Mouse (Mus musculus) ES-E14 (cell line): Measurements from ENCODE around the gene Crisp1. TPM values are rescaled to one million over a fixed set of nuclear protein-coding genes. Genes with fewer than 3 reads are reported as not detected.

Experiments used
- DNase-seq: peaks from one replicate; pipeline ENCODE4 v3.0.0-alpha.2; 2013; ENCODE audit warnings: low read depth, low spot score
- H3K27ac ChIP-seq: 2 replicates; pipeline ENCODE4 v1.5.1; 2012; ENCODE audit warnings: low read depth, mild to moderate bottlenecking, low read length, moderate library complexity, mixed read lengths; ENCODE audit not compliant: poor library complexity, insufficient read depth, severe bottlenecking
- H3K36me3 ChIP-seq: 2 replicates; pipeline ENCODE4 v1.6.1; 2012; ENCODE audit warnings: mild to moderate bottlenecking, low read length, moderate library complexity, mixed read lengths; ENCODE audit not compliant: control insufficient read depth, poor library complexity, insufficient read depth, severe bottlenecking
- H3K4me1 ChIP-seq, 2 experiments: fragments of 150-350 bp in 1 of 2; sonication (generic) in 1 of 2; 2 replicates each; pipeline ENCODE4 v1.6.1; 2012; ENCODE audit warnings: low read length in 2 of 2, mild to moderate bottlenecking in 1 of 2, mixed read lengths in 1 of 2; ENCODE audit not compliant: control insufficient read depth in 2 of 2, insufficient read depth in 2 of 2, poor library complexity in 1 of 2
- H3K4me3 ChIP-seq, 2 experiments: fragments of 150-350 bp in 1 of 2; sonication (generic) in 1 of 2; 2 replicates each; pipeline ENCODE4 v1.5.1; 2012; ENCODE audit warnings: low read length in 2 of 2, low read depth in 1 of 2, mild to moderate bottlenecking in 1 of 2, mixed read lengths in 1 of 2; ENCODE audit not compliant: insufficient read depth in 1 of 2, poor library complexity in 1 of 2, severe bottlenecking in 1 of 2
- H3K9ac ChIP-seq: 2 replicates; pipeline ENCODE4 v1.6.1; 2012; ENCODE audit warnings: low read depth, mild to moderate bottlenecking, low read length, mixed read lengths; ENCODE audit not compliant: poor library complexity, insufficient read depth, severe bottlenecking
- H3K9me3 ChIP-seq: fragments of 150-350 bp; sonication (generic); 2 replicates; pipeline ENCODE4 v1.6.1; 2012; ENCODE audit warnings: low read depth, mild to moderate bottlenecking, low read length; ENCODE audit not compliant: control insufficient read depth, insufficient read depth
- CHD2 ChIP-seq: IDR thresholded peaks from 2 replicates; pipeline ENCODE4 v1.6.1; 2014; ENCODE audit warnings: mild to moderate bottlenecking, low read depth, low read length, inconsistent platforms
- MAFK ChIP-seq: IDR thresholded peaks from 2 replicates; pipeline ENCODE4 v1.6.1; 2014; ENCODE audit warnings: mild to moderate bottlenecking, low read depth, low read length, inconsistent platforms; ENCODE audit not compliant: insufficient read depth
- ZC3H11A ChIP-seq: IDR thresholded peaks from 2 replicates; pipeline ENCODE4 v1.6.1; 2012; ENCODE audit warnings: low read depth, mild to moderate bottlenecking, inconsistent platforms, low read length, borderline replicate concordance
- ZNF384 ChIP-seq: IDR thresholded peaks from 2 replicates; pipeline ENCODE4 v1.6.1; 2012; ENCODE audit warnings: low read depth, low read length, inconsistent platforms
- in situ Hi-C, 2 experiments: fragments of 600-800 bp; cut with MboI; formaldehyde crosslinking; loops; one replicate each; pipeline ENCODE4 v1.15.1; 2025; ENCODE audit warnings: low sequenced_read_pairs in 2 of 2, inconsistent platforms in 1 of 2; ENCODE audit not compliant: unreplicated experiment in 2 of 2
- total RNA-seq: library from RNA; depleted of rRNA; stranded (reverse); fragments of 300-350 nt; gene quantifications from 2 replicates; pipeline ENCODE4 v1.2.3, GENCODE M21; 2012; rRNA removed

Crisp1 gene
- total RNA-seq, 1 experiment = 0.94 TPM

DNA sequence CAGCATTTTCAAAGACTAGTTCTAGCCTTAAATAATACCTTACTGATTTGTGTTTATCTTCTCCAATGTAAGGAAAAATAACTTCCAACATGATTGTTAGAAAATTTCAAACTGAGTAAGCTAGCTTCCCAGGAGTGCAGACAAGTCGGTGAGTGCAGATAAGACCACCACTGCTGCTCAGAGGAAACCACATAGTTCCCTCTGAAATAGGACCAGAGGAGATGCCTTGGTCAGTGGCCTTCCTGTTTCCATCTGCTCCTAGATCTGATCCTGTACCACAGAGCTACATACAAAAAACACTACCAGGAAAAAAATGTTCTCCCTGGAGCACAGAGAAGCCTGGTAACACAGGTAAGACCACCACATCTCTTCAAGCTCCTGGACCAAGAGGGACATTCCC is 66.5 kb downstream of the Crisp1 start:
- no peak for DNase-seq
- Histone ChIP-seq H3K36me3 (no peaks in the 10 kb centered on the region), H3K4me1 (no peaks in the 10 kb centered on the region), H3K27ac (no peak overlapping the region), H3K9me3 (no peaks in the 10 kb centered on the region), H3K9ac (no peak overlapping the region), H3K4me3 (no peak overlapping the region)
- TF ChIP-seq MAFK = no peak
- no peak for TF ChIP-seq CHD2
- no peak for TF ChIP-seq ZNF384
- no peak for TF ChIP-seq ZC3H11A
- in situ Hi-C loops = no loop called here

Other genes starting within 250 kb of the Crisp1 start
- not detected in 2 replicates for gene AC192777.2, start 223.8 kb downstream of the Crisp1 start, total RNA-seq
- gene Pgk2, start 110.6 kb downstream of the Crisp1 start, total RNA-seq = not detected in 2 replicates
- gene Crisp3, start 76.9 kb downstream of the Crisp1 start, total RNA-seq = not detected in 2 replicates
- not detected in 2 replicates for gene Esp8, start 200.8 kb upstream of the Crisp1 start, total RNA-seq
- gene Esp6, start 242.3 kb upstream of the Crisp1 start, total RNA-seq = not detected in 2 replicates